Mouse (Mus musculus) kidney, postnatal 4 days (tissue): ENCODE measurements around the gene Fbxo8.
A peak's percentile ranks its signal among the peaks of the same experiment; 100 is the strongest.

Experiments used
- DNase-seq, 2 experiments: peaks; one replicate each; pipeline ENCODE4 v3.0.0; 2021; ENCODE audit warnings: mixed read lengths in 2 of 2

Gene Fbxo8

GRCm38 (mm10) chr8:56614235-56614634 lies 63.3 kb downstream of the Fbxo8 start:
- no peak for DNase-seq

GRCm38 (mm10) chr8:56615005-56615404 lies 64.1 kb downstream of the Fbxo8 start:
- DNase-seq = peak; percentile 21 to 44

DNA sequence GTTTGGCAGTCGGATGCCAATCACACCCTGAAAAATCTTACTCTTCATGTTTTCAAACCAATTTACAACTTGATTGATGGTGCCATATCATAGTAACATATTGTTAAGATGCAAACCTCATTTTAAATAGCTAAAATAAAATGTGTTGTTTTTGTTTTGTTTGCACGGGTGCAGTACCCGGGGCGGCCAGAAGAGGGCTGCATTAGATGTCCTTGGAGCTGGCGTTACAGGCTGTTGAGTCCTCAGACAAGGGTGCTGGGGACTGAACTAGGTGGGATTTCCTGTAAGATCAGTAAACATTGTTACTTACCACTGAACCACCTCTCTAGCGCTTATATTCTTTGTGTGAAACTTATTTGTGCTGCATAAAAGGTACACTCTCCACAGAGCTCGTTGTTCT lies 65.4 kb downstream of the Fbxo8 start:
- peak; percentile 69 to 72 for DNase-seq

DNA sequence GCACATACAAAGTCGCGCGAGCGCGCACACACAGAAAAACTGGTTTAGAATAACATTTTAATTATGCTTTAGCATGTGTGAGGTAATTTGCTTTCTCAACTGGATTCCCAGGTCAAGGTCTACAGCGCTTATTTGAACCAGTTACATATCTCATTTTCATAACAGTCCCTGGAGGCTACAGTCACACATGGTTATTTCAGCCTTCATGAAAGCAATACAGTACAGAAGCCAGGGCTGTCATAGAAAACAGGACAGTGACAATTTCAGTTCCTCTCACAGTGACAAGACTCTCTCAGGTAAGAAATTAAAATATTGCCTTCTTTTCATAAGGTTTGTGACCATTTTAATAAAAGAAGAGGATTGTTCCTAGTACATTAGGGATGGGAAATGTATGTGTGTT lies 66.4 kb downstream of the Fbxo8 start:
- no peak for DNase-seq

DNA sequence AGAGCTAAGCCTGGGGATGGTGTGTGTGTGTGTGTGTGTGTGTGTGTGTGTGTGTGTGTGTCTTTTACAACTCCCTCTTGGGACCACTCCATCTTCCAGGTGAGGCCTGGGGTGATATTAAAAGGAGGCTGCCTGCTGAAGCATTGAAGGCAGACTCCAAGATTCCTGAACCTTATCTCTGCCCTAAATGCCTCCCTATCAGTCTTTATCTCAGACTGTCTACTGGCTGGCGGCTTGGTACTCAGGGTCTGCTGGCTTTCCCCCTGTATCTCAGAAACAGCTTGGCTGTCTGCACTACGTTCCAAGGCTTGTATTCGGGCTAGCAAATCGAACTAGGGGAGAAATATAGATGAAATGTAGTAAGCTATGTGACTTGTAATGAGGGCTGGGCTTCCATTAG lies 68.2 kb downstream of the Fbxo8 start:
- DNase-seq = no peak

- DNase-seq = no peak
Measured at GRCm38 (mm10) chr8:56619571-56619970, 68.7 kb downstream of the Fbxo8 start.

GRCm38 (mm10) chr8:56620691-56621090 lies 69.8 kb downstream of the Fbxo8 start:
- no peak for DNase-seq

- no peak for DNase-seq
Measured at GRCm38 (mm10) chr8:56621093-56621492, 70.2 kb downstream of the Fbxo8 start.

DNA sequence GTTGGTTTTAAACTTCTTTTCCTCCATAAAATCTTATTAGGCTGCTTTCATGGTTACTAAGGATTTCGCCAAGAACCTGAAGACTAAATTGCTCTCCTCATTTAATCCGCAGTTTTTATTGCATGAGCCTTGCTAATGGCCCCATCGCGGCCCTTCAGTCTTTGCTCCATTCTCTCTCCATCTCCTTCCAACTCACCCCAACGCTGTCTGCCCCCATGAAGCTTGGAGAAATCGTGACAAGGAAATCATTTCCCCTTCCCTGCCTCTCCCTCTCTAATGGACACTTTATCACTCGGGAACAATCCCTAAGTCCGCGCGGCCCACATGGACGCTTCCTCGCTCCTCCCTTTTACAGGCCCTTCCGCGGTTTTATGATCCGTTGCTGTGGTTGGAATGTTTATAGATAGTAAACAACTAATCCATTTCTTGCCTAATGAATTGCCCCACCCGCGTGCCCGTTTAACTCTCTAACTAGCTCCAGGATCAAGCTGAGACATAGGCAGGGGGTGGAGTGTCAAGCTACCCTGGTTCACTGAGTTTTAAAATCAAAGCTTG lies 71.7 kb downstream of the Fbxo8 start:
- DNase-seq = peak; percentile 8 to 12

DNA sequence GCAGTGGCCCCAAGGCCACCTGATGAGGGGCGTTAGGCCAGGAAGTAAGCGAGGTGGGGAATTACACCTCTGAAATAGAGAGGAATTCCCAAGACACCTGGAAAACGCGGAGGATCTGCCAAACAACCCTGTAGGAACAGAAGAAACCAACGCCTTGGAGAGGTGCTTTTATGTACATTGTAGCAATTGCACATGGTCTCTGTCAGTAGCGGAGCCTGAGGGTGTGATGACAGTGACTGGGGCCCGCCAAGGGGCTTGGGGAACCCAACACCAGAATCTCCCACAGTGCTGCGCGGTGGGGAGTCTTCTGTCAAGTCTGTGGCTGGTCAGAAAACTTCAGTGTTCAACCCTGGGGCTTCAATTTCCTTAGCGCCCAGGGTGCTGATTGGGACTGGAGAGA lies 72.5 kb downstream of the Fbxo8 start:
- DNase-seq = no peak

DNA sequence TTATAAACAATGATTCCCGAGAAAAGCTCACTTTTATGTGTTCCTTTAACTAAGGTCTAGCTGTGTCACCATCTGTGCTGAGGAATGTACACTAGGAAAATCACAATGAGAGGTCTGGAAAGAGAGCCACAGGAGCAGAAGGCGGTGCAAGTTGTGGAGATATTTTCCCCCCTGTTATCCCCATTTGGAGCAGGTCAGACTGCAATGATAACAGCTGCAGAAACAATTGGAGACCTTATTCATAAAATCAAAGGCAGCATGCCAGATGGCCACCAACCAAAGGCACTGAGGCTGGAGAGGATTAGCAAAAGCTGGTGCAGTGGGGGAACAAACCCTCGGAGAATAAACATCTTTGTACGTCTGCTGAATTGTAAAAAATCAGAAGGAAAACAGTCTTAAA lies 78.3 kb downstream of the Fbxo8 start:
- no peak for DNase-seq

DNA sequence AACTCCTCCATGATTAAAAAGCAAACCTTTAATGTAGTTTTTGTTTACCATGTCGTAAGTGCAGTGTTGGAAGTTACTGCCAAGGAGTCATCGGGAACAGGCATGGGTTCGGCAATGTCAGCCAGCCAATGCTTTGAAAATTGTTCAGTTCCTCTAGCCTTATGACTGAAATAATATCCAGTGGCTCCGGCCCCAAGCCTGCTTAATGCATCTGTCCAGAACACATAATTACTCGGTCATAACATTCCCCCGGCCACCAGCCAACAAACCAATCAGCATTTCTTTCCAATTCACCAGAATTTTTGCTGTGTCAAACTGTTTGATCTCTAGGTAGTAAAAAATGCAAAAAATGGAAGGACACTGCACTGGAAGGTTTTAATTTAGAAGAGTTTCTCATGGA lies 88.4 kb downstream of the Fbxo8 start:
- DNase-seq = no peak
